Mouse (Mus musculus) bone marrow, adult 2 months (tissue): ENCODE measurements at regions not wholly inside any gene's neighbourhood (a gene's known extent, or its start where the extent isn't known, plus 50 kb on each side); places are given as distances from the start of the nearest gene placed in this dataset.

Experiments used
- CTCF ChIP-seq: fragments of 200-500 bp; IDR thresholded peaks from 2 replicates; pipeline ENCODE4 v1.5.1; 2011; ENCODE audit warnings: low read length, control low read depth; ENCODE audit not compliant: control insufficient read depth, insufficient read depth
- POLR2A ChIP-seq: fragments of 200-500 bp; IDR thresholded peaks from 2 replicates; pipeline ENCODE4 v1.6.1; 2011; ENCODE audit warnings: low read depth, mild to moderate bottlenecking, control low read depth, low read length, borderline replicate concordance; ENCODE audit not compliant: control insufficient read depth

GRCm38 (mm10) chr13:72817521-72817920, 188.9 kb downstream of the Irx2 start:
- TF ChIP-seq POLR2A (no peak), CTCF (no peak)
